Mouse (Mus musculus) kidney, postnatal 10 days (tissue): ENCODE measurements around the gene Elf1.

ENCODE experiments used
- DNase-seq: peaks from one replicate; pipeline ENCODE4 v3.0.0; 2021; ENCODE audit warnings: mixed read lengths

Gene Elf1

GRCm38 (mm10) chr14:79490246-79490645 is 9.3 kb downstream of the Elf1 start:
- DNase-seq: no peak

- DNase-seq: no peak
Measured at GRCm38 (mm10) chr14:79494349-79494748, 13.4 kb downstream of the Elf1 start.

GRCm38 (mm10) chr14:79499326-79499725 is 18.3 kb downstream of the Elf1 start:
- DNase-seq: no peak

- no peak for DNase-seq
Measured at GRCm38 (mm10) chr14:79500756-79501155, 19.8 kb downstream of the Elf1 start.

GRCm38 (mm10) chr14:79503371-79504075 is 22.5 kb downstream of the Elf1 start:
- DNase-seq: peak; percentile 79

DNA sequence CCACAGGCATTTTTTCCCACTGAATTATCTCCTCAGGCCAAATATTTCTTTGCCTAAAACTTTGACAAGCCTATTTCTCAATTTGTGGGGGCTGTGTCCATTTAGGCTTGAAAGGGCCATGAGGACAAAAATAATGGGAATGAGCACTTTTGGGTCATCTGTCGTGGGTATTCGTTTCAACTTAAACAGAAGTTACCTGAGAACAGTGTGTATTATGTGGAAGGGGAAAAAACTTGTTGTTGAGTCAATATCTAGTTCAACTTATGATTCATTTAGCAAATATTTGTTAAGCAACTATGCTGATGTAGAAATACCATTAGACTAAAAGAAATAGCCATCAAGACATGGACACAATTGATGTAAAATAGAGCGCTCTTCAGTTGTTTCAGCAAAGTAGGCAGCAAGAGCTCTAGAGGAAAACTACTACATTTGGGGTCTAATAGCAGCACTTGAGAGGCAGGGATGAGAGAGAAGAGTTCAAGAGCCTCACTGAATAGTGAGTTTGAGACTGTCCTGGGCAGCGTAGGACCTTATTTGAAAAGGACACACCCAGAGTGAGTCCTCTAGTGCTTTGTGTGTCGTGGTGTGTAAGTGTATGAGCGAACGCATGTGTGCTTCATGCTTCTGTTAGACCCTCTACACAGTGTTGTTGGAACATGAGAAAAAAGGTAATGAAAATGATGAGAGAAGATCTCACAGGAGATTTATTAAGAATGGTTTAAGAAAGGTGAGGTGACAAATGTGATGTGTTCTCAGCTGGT is 23.4 kb downstream of the Elf1 start:
- no peak for DNase-seq

DNA sequence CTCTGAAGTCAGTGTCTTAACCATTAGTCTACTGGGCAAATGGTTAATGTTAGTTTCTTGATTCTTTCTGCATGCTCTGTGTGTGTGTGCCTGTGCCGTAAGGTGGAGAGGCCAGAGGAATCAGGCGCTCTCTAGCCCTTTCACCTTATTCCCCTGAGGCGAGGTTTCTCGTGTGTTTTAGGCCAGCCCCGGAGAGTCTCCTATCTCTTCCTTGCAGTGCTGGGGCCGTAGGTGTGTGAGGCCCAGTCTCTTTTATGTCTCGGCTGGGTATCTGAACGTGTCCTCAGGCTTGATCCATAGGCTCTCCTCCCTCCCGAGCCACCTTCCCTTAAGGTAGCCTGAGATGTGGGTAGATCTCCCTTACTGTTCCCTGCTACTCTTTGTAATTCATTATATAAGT is 25.2 kb downstream of the Elf1 start:
- no peak for DNase-seq

DNA sequence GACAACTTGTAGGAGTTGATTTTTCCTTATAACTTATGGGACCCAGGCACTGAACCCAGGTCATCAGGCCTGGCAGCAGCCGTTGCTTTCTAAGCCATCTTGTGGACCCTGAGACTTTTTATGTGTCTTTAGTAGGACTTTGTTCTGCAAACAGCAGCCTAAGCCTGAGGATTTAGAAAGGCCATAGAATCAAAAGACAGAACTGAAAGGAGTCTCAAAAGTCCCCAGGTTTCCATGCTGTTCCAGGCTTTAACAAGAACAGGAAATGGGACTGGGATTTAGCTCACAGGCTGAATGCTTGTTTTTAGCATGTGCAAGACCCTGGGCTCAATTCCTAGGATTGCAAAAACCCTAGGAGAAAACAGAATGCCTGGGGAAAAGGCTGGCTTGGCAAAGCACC is 26.9 kb downstream of the Elf1 start:
- DNase-seq: no peak

DNA sequence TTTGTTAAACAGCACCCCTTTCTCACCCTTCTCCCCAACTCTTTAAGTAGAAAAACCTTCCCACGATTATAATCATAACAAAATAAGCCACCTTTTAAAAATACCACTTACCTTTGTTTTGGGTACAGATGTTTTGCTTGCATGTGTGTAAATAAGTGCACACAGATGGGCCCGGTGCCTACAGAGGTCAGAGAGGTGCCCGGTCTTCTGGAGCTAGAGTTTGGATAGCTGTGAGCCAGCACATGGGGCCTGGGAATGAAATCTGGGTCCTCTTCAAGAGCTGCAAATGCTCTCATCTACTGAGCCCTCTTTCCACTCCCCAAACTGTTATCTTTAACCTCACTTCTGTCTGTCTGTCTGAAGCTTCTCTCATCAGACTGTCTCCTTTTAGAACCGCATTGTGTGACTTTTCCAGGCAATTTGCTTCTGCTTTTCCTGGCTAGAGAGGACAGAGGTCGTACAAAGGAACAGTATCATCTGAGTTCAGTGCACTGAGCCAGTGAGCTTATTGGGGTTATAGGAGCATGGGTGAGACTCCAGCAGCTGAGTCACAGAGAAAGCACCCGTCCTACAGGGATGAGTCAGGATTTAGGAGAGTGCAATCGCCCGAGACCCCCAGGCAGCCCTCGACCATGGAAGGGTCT is 27.8 kb downstream of the Elf1 start:
- no peak for DNase-seq

GRCm38 (mm10) chr14:79511521-79511920 is 30.5 kb downstream of the Elf1 start:
- DNase-seq: no peak

DNA sequence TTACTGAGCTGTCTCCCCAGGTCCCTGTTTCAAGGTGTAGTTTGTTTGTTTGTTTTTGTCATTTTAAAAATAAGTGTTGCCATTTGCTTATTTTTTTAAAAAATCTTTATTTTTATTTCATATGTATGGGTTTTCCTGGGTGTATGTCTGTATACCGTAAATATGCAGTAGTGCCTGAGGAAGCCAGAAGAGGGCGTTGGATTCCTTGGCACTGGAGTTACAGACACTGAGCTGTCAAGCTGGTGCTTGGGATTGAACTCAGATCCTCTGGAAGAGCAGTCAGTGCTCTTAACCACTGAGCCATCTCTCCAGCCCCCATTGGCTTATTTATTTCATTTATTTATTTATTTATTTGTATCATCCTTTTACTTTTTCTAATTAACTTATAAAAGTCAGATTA is 33.0 kb downstream of the Elf1 start:
- DNase-seq: no peak

- no peak for DNase-seq
Measured at GRCm38 (mm10) chr14:79515100-79515499, 34.1 kb downstream of the Elf1 start.

DNA sequence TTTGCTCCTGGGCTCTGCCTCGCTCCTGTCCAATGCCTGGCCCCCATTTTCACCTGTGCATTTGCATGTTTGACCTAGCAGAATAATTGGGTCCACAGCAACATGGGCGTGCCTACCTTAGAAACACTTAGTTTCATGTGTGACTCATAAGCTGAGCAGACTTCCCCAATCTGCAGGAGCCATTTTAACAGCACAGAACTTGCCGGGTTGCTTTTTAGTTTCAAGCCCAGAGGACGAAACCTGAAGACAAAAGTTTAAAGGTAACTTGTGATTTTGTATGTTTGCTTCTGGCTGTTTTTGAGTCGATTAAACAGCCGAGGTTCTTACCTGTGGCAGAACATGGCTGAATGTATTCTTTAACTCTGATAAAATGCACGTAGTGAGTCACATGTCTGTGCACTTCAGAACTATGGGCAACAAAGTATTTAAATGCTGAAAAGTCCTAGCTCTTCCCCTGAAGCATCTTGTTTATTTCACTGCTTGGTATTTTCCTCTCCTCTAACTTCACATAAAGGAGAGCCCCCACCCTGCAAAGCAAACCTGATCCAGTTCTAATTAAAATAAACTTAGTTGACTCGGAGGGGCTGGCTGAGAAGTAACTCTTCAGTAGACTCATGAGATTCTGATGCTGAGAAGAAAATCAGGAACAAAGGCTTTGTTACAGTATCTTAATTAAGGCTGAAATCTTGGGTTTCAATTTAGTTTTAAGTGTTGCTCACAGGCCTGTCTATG is 34.7 kb downstream of the Elf1 start:
- peak; percentile 35 for DNase-seq

DNA sequence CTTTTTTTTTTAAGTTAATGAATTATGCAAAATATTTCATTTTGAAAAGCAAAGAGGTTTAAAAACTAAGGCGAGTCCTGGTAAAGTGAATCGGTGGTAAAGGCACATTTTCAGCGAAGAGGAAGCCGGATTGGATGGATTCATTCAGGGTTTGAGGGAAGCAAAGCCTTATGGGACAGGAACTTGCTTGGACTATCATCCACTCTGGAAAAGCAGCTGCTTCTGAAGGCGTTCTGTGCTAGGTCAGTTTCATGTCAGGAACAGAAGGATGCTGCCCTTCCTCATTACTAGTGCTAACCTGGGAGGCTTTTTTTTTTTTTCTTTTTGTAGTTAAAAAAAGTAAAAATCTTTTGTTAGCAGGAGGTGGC is 35.2 kb downstream of the Elf1 start:
- no peak for DNase-seq

DNA sequence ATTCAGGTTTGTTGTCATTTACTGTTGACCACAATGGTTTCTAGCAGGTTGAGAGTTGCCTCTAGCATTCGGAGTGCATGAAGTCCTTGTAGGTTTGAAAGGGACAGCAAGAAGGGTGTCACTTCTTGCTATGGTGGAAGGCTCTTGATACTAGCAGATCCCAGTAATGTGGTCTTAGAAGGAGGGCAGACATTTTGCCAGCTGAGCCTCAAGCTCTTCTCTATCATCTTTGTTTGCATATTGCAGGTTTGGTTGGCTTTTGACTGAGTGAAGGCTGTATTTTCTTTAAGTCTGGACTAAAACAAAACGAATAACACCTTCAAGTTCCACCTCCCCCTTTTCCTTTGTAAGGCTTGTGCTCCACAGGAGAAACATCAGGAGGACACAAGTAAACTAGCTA is 35.8 kb downstream of the Elf1 start:
- no peak for DNase-seq

DNA sequence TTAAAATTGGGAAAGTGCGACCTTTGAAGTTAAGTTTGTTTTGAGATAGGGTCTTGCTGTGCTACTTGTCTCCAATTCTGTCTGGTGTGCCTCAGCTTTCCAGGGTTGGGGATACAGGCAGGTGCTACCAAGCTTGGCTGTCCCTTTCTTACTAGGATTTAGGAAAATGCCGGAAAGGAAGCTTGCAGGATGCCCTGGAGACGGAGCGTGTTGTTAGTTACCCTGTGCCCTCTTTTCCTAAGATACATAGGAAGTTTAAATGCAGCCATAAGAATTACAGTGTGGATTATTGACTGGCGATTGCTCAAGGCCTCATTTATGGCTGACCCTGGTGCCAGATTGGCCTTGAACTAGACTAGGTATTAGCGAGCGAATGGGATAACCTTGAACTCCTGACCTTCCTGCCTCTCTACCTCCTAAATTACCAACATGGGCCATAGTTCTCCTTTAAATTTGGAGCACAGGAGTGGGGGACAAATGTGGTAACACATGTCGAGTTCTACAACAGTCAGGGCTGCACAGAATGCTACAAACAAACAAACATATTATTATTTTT is 36.3 kb downstream of the Elf1 start:
- DNase-seq: no peak

- no peak for DNase-seq
Measured at GRCm38 (mm10) chr14:79518123-79518522, 37.1 kb downstream of the Elf1 start.

- DNase-seq: no peak
Measured at GRCm38 (mm10) chr14:79518761-79519662, 38.0 kb downstream of the Elf1 start.

DNA sequence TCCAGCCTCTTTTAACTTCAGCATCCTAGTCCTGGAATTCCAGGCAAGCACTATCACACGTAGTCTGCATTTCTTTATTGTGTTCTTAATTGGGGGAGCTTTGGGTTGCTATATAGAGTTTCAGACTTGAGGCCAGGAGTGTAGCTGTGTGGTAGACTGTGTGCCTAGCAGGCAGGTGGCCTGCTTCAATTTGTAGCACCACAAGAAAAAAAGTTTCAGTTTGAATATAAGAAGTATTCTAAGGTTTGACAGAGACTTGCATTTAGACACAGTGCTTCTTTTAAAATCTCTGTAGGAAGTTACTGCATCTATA is 38.6 kb downstream of the Elf1 start:
- DNase-seq: no peak

DNA sequence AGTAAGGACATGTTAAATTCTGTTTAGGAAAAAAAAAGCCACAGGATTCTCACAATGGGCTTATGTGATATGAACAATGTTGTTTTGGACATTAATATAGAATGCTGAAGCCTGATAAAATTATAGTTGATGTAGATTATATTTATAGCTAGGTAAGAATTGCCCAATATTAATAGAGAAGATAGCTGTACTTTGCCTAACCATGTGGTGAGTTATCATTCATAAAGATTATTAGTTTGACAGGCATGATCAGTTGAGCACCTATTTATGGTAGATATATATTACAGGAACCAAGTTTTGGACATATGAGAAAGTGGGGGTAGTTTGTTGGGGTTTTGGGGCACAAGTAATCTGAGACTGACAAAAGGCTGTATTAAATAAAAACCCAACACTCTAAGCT is 39.6 kb downstream of the Elf1 start:
- no peak for DNase-seq

DNA sequence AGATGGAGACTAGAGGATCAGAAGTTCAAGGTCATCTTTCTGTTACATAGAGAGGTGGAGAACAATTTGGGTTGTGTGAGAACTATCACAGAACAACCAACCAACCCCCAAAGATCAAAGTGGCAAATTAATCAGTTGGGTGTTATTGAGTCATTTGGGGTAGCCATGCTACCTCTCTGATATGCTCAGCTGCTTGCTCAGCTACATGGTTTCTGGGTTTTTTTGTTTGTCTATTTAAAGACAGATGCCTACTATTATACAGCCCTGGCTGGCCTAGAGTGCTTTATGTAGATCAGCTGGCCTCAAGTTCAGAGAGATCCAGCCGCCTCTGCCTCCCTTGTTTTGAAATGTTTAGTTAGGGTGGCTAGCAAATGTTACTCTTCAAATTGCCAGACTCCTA is 40.1 kb downstream of the Elf1 start:
- DNase-seq: no peak

GRCm38 (mm10) chr14:79521471-79522117 is 40.6 kb downstream of the Elf1 start:
- no peak for DNase-seq
